Mouse (Mus musculus) yolk sac, embryonic 10.5 days (tissue): Measurements from ENCODE around the gene AC170998.1.
"Not testable (repeated sequence)": the region's sequence is repeated elsewhere in the genome, so short reads cannot be mapped to it uniquely, and the experiment has no call there.

Source experiments
- DNase-seq: peaks from one replicate; pipeline ENCODE4 v3.0.0-alpha.2; 2017; ENCODE audit warnings: low spot score

Gene AC170998.1

GRCm38 (mm10) chr17:28707136-28707627 is 18.7 kb upstream of the AC170998.1 start:
- DNase-seq: no peak

- no peak for DNase-seq
Observed at GRCm38 (mm10) chr17:28707816-28708215, 18.1 kb upstream of the AC170998.1 start.

GRCm38 (mm10) chr17:28708989-28709388 is 16.9 kb upstream of the AC170998.1 start:
- DNase-seq: no peak

GRCm38 (mm10) chr17:28709552-28710290 is 16.2 kb upstream of the AC170998.1 start:
- no peak for DNase-seq

GRCm38 (mm10) chr17:28710291-28710688 is 15.6 kb upstream of the AC170998.1 start:
- no peak for DNase-seq

- DNase-seq: peak; percentile 74
Observed at GRCm38 (mm10) chr17:28711237-28711636, 14.6 kb upstream of the AC170998.1 start.

- no peak for DNase-seq
Observed at GRCm38 (mm10) chr17:28712305-28712704, 13.6 kb upstream of the AC170998.1 start.

GRCm38 (mm10) chr17:28714006-28714405 is 11.9 kb upstream of the AC170998.1 start:
- DNase-seq: no peak

GRCm38 (mm10) chr17:28715832-28716548 is 9.9 kb upstream of the AC170998.1 start:
- no peak for DNase-seq

- DNase-seq: no peak
Observed at GRCm38 (mm10) chr17:28717535-28717934, 8.3 kb upstream of the AC170998.1 start.

GRCm38 (mm10) chr17:28727511-28727910 is 1.6 kb downstream of the AC170998.1 start:
- not testable (repeated sequence) for DNase-seq

GRCm38 (mm10) chr17:28735317-28736105 is 9.6 kb downstream of the AC170998.1 start:
- DNase-seq: no peak

- no peak for DNase-seq
Observed at GRCm38 (mm10) chr17:28736486-28736885, 10.6 kb downstream of the AC170998.1 start.

GRCm38 (mm10) chr17:28737973-28738372 is 12.1 kb downstream of the AC170998.1 start:
- DNase-seq: no peak

- peak; percentile 34 for DNase-seq
Observed at GRCm38 (mm10) chr17:28739244-28739643, 13.4 kb downstream of the AC170998.1 start.

- DNase-seq: no peak
Observed at GRCm38 (mm10) chr17:28743145-28743866, 17.4 kb downstream of the AC170998.1 start.

GRCm38 (mm10) chr17:28743916-28744315 is 18.0 kb downstream of the AC170998.1 start:
- DNase-seq: no peak

- no peak for DNase-seq
Observed at GRCm38 (mm10) chr17:28745773-28746172, 19.9 kb downstream of the AC170998.1 start.

- no peak for DNase-seq
Observed at GRCm38 (mm10) chr17:28748001-28748400, 22.1 kb downstream of the AC170998.1 start.

- no peak for DNase-seq
Observed at GRCm38 (mm10) chr17:28750580-28750979, 24.7 kb downstream of the AC170998.1 start.

- DNase-seq: no peak
Observed at GRCm38 (mm10) chr17:28756447-28756846, 30.6 kb downstream of the AC170998.1 start.

- DNase-seq: no peak
Observed at GRCm38 (mm10) chr17:28757470-28757869, 31.6 kb downstream of the AC170998.1 start.
